ENCODE assay signal across 8 mouse cellular contexts in the genomic region with DNA sequence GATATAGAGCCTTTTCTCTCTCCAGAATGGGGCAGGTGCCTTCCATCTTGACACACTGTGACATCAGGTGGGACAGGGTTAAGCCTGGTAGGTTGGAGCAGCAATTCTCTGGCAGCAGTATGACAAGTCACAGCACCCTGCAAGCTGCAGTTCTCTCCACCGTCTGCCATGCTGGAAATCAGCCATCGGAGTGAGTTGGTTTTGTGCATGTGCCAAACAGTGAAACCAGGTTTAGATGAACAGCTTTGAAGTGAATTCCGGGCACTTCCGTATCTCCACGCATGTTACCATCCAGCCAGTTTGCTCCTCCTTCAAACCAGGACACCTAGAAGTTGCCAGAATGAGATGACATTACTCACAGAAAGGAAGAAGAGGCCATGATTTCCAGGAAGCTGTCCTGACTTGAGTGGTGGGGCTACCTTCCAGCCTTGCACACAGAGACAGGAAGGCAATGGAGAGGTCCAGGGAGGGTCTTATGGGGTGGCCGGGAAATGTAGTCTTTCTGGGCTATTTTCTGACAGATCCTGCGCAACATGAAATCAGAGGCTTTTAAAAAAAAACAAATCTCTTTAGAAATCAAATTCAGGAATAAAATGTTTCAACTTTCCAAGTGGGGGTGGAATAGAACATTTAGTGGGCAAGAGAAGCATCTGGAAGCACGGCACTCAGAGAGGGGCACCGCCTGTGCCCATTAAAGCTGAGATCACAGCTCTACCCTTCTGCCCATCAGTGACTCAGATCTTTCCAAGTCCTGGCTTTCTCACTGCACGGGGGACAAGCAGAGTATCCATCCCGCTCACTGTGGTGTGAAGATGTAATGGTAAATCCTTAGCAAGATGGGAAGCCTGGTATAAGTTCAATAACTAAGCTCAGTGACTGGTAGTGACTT. TPM values are rescaled to one million over a fixed set of nuclear protein-coding genes. Genes with fewer than 3 reads are reported as not detected.
A peak's percentile ranks its signal among the peaks of the same experiment; 100 is the strongest.
DNase-seq lines count a peak whose midpoint lies in the region; ATAC-seq and TF ChIP-seq lines count a peak whose summit lies in the region.
"Had no signal": no experiment of that assay in that cellular context is flagged by ENCODE, and none has a peak within 500 bp of the region (broad histone marks: within the 10 kb centered on the region; RNA-seq: fewer than 3 reads in every experiment).

No protein-coding gene starts in this region.

- 0 out of 2 replicates have a peak, but pooled peaks cover 4% of the 10 kb centered on the region for H3K9me3 ChIP-seq in liver, embryonic 12.5 days (replicated peaks)
- H3K9me3 ChIP-seq in stomach, postnatal 0 days (ENCODE audit: control insufficient read depth, low read length): no peaks in the 10 kb centered on the region

- TF ChIP-seq CTCF in stomach, postnatal 0 days (IDR thresholded peaks at IDR 0.05; ENCODE audit: low read depth): no peak

- no peak for ATAC-seq in liver, embryonic 12.5 days
- no peak for ATAC-seq in stomach, postnatal 0 days (ENCODE audit: low FRiP score, low TSS enrichment)

- H3K9ac ChIP-seq in liver, embryonic 12.5 days: no peak overlapping the region
- H3K9ac ChIP-seq in stomach, postnatal 0 days (ENCODE audit: low read length): no peak overlapping the region

- 60% methylated on average over 11 of the region's 11 CpGs for WGBS in liver, embryonic 12.5 days (ENCODE audit: insufficient replicate concordance)
- 74% methylated on average over 11 of the region's 11 CpGs for WGBS in stomach, postnatal 0 days

- no peak overlapping the region for H3K4me3 ChIP-seq in liver, embryonic 12.5 days
- H3K4me3 ChIP-seq in stomach, postnatal 0 days (ENCODE audit: low read depth, low read length): no peak overlapping the region

- H3K27ac ChIP-seq in liver, embryonic 12.5 days: no peak overlapping the region
- no peak overlapping the region for H3K27ac ChIP-seq in stomach, postnatal 0 days (replicated peaks)

- H3K4me2 ChIP-seq in liver, embryonic 12.5 days: no peak overlapping the region
- no peak overlapping the region for H3K4me2 ChIP-seq in stomach, postnatal 0 days (replicated peaks; ENCODE audit: low read depth)

- no peaks in the 10 kb centered on the region for H3K36me3 ChIP-seq in liver, embryonic 12.5 days
- no peaks in the 10 kb centered on the region for H3K36me3 ChIP-seq in stomach, postnatal 0 days (ENCODE audit: control insufficient read depth, insufficient read depth, low read length)

- TF ChIP-seq EP300 in stomach, postnatal 0 days (optimal IDR thresholded peaks at IDR 0.05): no peak

- DNase-seq in testis, postnatal 10 days (ENCODE audit: low spot score): peak; percentile 32
- no peak for DNase-seq in testis, postnatal 14 days (ENCODE audit: low spot score)
- peak; percentile 33 to 75 for DNase-seq in cerebellum, postnatal 4 days (ENCODE audit: low spot score in 2 of 2)
- peak; percentile 79 to 80 for DNase-seq in layer of hippocampus, postnatal 36 days
- no peak for DNase-seq in stomach, postnatal 0 days (ENCODE audit: low spot score)
- no peak for DNase-seq in embryo, embryonic 9.5 days (ENCODE audit: extremely low spot score)
- DNase-seq: thymus, postnatal 25 days had no signal

- H3K4me1 ChIP-seq in liver, embryonic 12.5 days: peaks cover 11% of the 10 kb centered on the region; the same call in 1 of the 2 replicates
- H3K4me1 ChIP-seq in stomach, postnatal 0 days (replicated peaks; ENCODE audit: control insufficient read depth, insufficient read depth): no peaks in the 10 kb centered on the region

- H3K27me3 ChIP-seq in liver, embryonic 12.5 days (replicated peaks): peaks cover 5% of the 10 kb centered on the region; the same call in 1 of the 2 replicates
- H3K27me3 ChIP-seq in stomach, postnatal 0 days (ENCODE audit: control insufficient read depth, insufficient read depth, low read length): no peaks in the 10 kb centered on the region

RNA-seq across cellular contexts. Expression of gene Iqgap2, which starts 20.7 kb away (rescaled TPM):
- 10 to 100 TPM; 86.9 to 92.4 TPM for total RNA-seq in layer of hippocampus, postnatal 36 days (2021)
- 14.5 and 14.7 TPM in 2 replicates for polyA plus RNA-seq in liver, embryonic 12.5 days (2016; fragmentation: Nextera tagmentation; extraction: Ambion mirVana)
- 15.3 and 16.5 TPM in 2 replicates for polyA plus RNA-seq in stomach, postnatal 0 days (2015; fragmentation: Nextera tagmentation; extraction: Ambion mirVana)

Comparison
In these comparisons a context has a peak if more than half of its experiments do, and no peak if none do; other contexts are left out.
1. DNase-seq: peak in testis, postnatal 10 days (single experiment), cerebellum, postnatal 4 days (2 of 2) and layer of hippocampus, postnatal 36 days (2 of 2); none in testis, postnatal 14 days (single experiment), stomach, postnatal 0 days (single experiment) and embryo, embryonic 9.5 days (single experiment).